Mouse (Mus musculus): Measurements from ENCODE around the gene Atp5c1. TPM values are rescaled to one million over a fixed set of nuclear protein-coding genes. Genes with fewer than 3 reads are reported as not detected.
A peak's percentile ranks its signal among the peaks of the same experiment; 100 is the strongest.

Atp5c1 gene
- polyA plus RNA-seq, 2 experiments: 186 to 390 TPM

DNA sequence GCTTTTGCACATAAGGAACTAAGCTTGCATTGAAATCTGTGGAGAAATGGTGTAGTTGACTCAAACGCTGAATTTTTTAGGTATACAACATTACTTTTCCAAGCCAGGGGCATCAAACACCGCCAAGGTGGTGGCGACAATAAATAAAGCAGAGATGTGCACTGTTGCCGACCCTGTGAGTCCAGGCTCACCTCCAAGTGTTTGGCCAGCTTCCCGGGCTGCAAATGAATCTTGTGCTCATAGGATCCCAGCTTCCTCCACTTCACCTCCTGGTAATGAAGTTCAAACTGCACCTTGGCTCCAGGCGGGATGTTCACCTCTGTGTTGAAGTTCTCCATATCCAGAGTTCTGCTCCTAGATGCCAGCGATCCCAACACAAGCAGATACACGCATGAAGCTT lies 39.0 kb upstream of the Atp5c1 start:
- Histone ChIP-seq H3K27me3 (ENCODE audit: control insufficient read depth, insufficient read depth, low read length) (no peaks in the 10 kb centered on the region), H3K27ac (no peak overlapping the region), H3K9me3 (ENCODE audit: control insufficient read depth, low read length) (no peaks in the 10 kb centered on the region), H3K4me3 (ENCODE audit: insufficient read depth in 1 of 2, low read depth in 2 of 2, low read length in 2 of 2) (no peak overlapping the region), H3K4me2 (ENCODE audit: low read depth) (no peak overlapping the region), H3K4me1 (replicated peaks; ENCODE audit: control insufficient read depth in 2 of 2, insufficient read depth in 2 of 2, low read length in 1 of 2) (no peaks in the 10 kb centered on the region), H3K36me3 (replicated peaks; ENCODE audit: control insufficient read depth, insufficient read depth, low read depth) (no peaks in the 10 kb centered on the region), H3K9ac (replicated peaks) (no peak overlapping the region)
- ATAC-seq (ENCODE audit: insufficient read depth) (no peak), DNase-seq (ENCODE audit: low read depth in 3 of 3, low spot score in 3 of 3) (no peak)
- WGBS (ENCODE audit: insufficient replicate concordance): 61% methylated on average over 8 of the region's 8 CpGs
- TF ChIP-seq CTCF (IDR thresholded peaks at IDR 0.05; ENCODE audit: low read depth): no peak

GRCm38 (mm10) chr2:10118751-10119150 lies 38.4 kb upstream of the Atp5c1 start:
- H3K27ac ChIP-seq: no peak overlapping the region
- H3K9ac ChIP-seq (replicated peaks): no peak overlapping the region
- WGBS (ENCODE audit: insufficient replicate concordance): 41% methylated on average over 1 of the region's 1 CpGs
- ATAC-seq (ENCODE audit: insufficient read depth) (no peak), DNase-seq (ENCODE audit: low read depth in 3 of 3, low spot score in 3 of 3) (no peak)
- H3K27me3 ChIP-seq (ENCODE audit: control insufficient read depth, insufficient read depth, low read length): no peaks in the 10 kb centered on the region
- no peaks in the 10 kb centered on the region for H3K9me3 ChIP-seq (ENCODE audit: control insufficient read depth, low read length)
- H3K4me2 ChIP-seq (ENCODE audit: low read depth): no peak overlapping the region
- no peaks in the 10 kb centered on the region for H3K4me1 ChIP-seq (replicated peaks; ENCODE audit: control insufficient read depth in 2 of 2, insufficient read depth in 2 of 2, low read length in 1 of 2)
- H3K4me3 ChIP-seq (ENCODE audit: insufficient read depth in 1 of 2, low read depth in 2 of 2, low read length in 2 of 2): no peak overlapping the region
- no peaks in the 10 kb centered on the region for H3K36me3 ChIP-seq (replicated peaks; ENCODE audit: control insufficient read depth, insufficient read depth, low read depth)
- TF ChIP-seq CTCF (IDR thresholded peaks at IDR 0.05; ENCODE audit: low read depth) (no peak), EP300 (IDR thresholded peaks at IDR 0.05; ENCODE audit: low read depth) (no peak)

DNA sequence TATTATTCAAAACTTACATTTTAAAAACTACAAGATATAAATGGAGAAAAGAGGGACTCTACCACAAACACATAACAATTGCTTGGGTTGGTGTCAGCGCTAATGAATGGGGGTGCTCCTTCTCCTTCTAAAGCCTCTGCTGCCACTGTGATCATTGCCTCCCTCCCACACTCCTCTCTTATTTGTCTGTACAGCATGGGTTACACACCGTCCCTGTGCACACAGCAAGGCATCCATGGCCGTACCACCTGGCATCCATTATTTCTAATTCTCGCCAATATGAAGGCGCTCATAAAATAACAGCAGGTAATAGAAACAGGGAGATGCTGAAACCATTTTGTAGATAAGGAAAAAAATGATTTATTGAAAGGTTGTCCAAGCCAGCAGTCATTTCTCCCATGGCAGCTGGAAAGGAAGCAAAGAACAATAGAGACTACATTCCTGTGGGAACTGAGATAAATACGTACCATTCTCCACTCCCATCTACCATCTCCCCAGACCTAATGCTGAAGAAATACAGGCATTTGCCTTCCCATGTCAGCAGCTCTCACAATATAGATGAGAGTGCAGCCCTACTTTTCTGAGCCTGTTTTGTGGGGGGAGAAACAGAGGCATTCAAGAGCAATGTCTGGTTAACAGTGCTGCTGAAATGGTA lies 28.4 kb upstream of the Atp5c1 start:
- no peak for ATAC-seq (ENCODE audit: insufficient read depth)
- Histone ChIP-seq H3K27me3 (ENCODE audit: control insufficient read depth, insufficient read depth, low read length) (no peaks in the 10 kb centered on the region), H3K4me1 (replicated peaks; ENCODE audit: control insufficient read depth in 2 of 2, insufficient read depth in 2 of 2, low read length in 1 of 2) (no peaks in the 10 kb centered on the region), H3K27ac (no peak overlapping the region), H3K9me3 (ENCODE audit: control insufficient read depth, low read length) (no peaks in the 10 kb centered on the region), H3K4me2 (ENCODE audit: low read depth) (no peak overlapping the region), H3K4me3 (ENCODE audit: insufficient read depth in 1 of 2, low read depth in 2 of 2, low read length in 2 of 2) (no peak overlapping the region), H3K36me3 (replicated peaks; ENCODE audit: control insufficient read depth, insufficient read depth, low read depth) (no peaks in the 10 kb centered on the region), H3K9ac (replicated peaks) (no peak overlapping the region)
- WGBS (ENCODE audit: insufficient replicate concordance): 59% methylated on average over 6 of the region's 6 CpGs
- no peak for TF ChIP-seq EP300 (IDR thresholded peaks at IDR 0.05; ENCODE audit: low read depth)
- TF ChIP-seq CTCF (IDR thresholded peaks at IDR 0.05; ENCODE audit: low read depth): no peak
- no peak for DNase-seq (ENCODE audit: low read depth in 3 of 3, low spot score in 3 of 3)

GRCm38 (mm10) chr2:10101180-10101579 lies 20.9 kb upstream of the Atp5c1 start:
- Histone ChIP-seq H3K9me3 (ENCODE audit: control insufficient read depth, low read length) (no peaks in the 10 kb centered on the region), H3K4me2 (ENCODE audit: low read depth) (no peak overlapping the region), H3K4me1 (replicated peaks; ENCODE audit: control insufficient read depth in 2 of 2, insufficient read depth in 2 of 2, low read length in 1 of 2) (peaks cover 0 to 4% of the 10 kb centered on the region in 2 experiments; a peak in 3 of 4 replicates), H3K36me3 (replicated peaks; ENCODE audit: control insufficient read depth, insufficient read depth, low read depth) (no peaks in the 10 kb centered on the region), H3K27me3 (ENCODE audit: control insufficient read depth, insufficient read depth, low read length) (no peaks in the 10 kb centered on the region), H3K9ac (replicated peaks) (no peak overlapping the region), H3K27ac (no peak overlapping the region), H3K4me3 (ENCODE audit: insufficient read depth in 1 of 2, low read depth in 2 of 2, low read length in 2 of 2) (no peak overlapping the region)
- ATAC-seq (ENCODE audit: insufficient read depth) (0 out of 2 replicates have a peak, but pooled peaks have one; percentile 12), DNase-seq (ENCODE audit: low read depth in 3 of 3, low spot score in 3 of 3) (peak in 1 of 3 experiments; percentile 24)
- TF ChIP-seq CTCF (IDR thresholded peaks at IDR 0.05; ENCODE audit: low read depth) (peak; percentile 77), EP300 (IDR thresholded peaks at IDR 0.05; ENCODE audit: low read depth) (no peak)
- 19% methylated on average over 6 of the region's 6 CpGs for WGBS (ENCODE audit: insufficient replicate concordance)

DNA sequence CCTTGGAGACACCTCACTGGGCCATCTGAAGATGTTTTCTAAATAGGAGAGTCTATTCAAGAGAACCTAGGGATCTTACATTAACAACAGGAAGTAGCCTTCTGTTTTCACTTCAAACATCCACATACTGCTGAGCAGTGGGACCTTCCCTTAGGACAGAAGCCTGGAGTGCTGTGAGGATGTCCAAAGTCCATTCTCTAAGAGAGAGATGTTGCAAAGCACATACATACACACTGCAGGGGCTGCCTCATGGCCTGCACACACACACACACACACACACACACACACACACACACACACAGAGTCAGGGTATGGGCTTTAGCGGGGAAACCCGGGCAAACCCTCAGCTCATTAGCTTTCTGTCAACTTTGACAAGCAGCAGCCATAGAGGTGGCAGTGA lies 20.2 kb upstream of the Atp5c1 start:
- DNase-seq (ENCODE audit: low read depth in 3 of 3, low spot score in 3 of 3): no peak
- H3K4me1 ChIP-seq (replicated peaks; ENCODE audit: control insufficient read depth in 2 of 2, insufficient read depth in 2 of 2, low read length in 1 of 2): peaks cover 0 to 5% of the 10 kb centered on the region in 2 experiments; a peak in 3 of 4 replicates

More for the DNA sequence above, 20.2 kb upstream of the Atp5c1 start:
- WGBS (ENCODE audit: insufficient replicate concordance): 61% methylated on average over 2 of the region's 2 CpGs
- Histone ChIP-seq H3K9ac (replicated peaks) (no peak overlapping the region), H3K9me3 (ENCODE audit: control insufficient read depth, low read length) (no peaks in the 10 kb centered on the region), H3K36me3 (replicated peaks; ENCODE audit: control insufficient read depth, insufficient read depth, low read depth) (no peaks in the 10 kb centered on the region), H3K4me2 (ENCODE audit: low read depth) (no peak overlapping the region), H3K27me3 (ENCODE audit: control insufficient read depth, insufficient read depth, low read length) (no peaks in the 10 kb centered on the region), H3K27ac (no peak overlapping the region), H3K4me3 (ENCODE audit: insufficient read depth in 1 of 2, low read depth in 2 of 2, low read length in 2 of 2) (no peak overlapping the region)
- no peak for TF ChIP-seq EP300 (IDR thresholded peaks at IDR 0.05; ENCODE audit: low read depth)
- TF ChIP-seq CTCF (IDR thresholded peaks at IDR 0.05; ENCODE audit: low read depth): no peak
- ATAC-seq (ENCODE audit: insufficient read depth): 0 out of 2 replicates have a peak, but pooled peaks have one; percentile 21

All from liver, embryonic 14.5 days (tissue).